Mouse (Mus musculus) olfactory bulb, adult 2 months (tissue): ENCODE measurements around the gene Gpr85.

ENCODE experiments used
- CTCF ChIP-seq: fragments of 200-500 bp; IDR thresholded peaks from 2 replicates; pipeline ENCODE4 v1.5.1; 2012; ENCODE audit warnings: low read depth, mild to moderate bottlenecking, low read length, moderate library complexity; ENCODE audit not compliant: insufficient read depth
- POLR2A ChIP-seq: fragments of 200-500 bp; IDR thresholded peaks from 2 replicates; pipeline ENCODE4 v1.6.1; 2012; ENCODE audit warnings: mild to moderate bottlenecking, low read depth, low read length, moderate library complexity; ENCODE audit not compliant: insufficient read depth

- TF ChIP-seq CTCF = no peak
- no peak for TF ChIP-seq POLR2A
Observed at GRCm38 (mm10) chr6:13872076-13872475, 32.3 kb upstream of the Gpr85 start.
